ENCODE assay signal across 11 mouse cellular contexts in genomic region chr19:55335881-55336280, GRCm38 (mm10). TPM values are rescaled to one million over a fixed set of nuclear protein-coding genes. Genes with fewer than 3 reads are reported as not detected.
DNase-seq lines count a peak whose midpoint lies in the region; ATAC-seq and TF ChIP-seq lines count a peak whose summit lies in the region.
"Had no signal": no experiment of that assay in that cellular context is flagged by ENCODE, and none has a peak within 500 bp of the region (broad histone marks: within the 10 kb centered on the region; RNA-seq: fewer than 3 reads in every experiment).

No protein-coding gene starts in this region.

- no peak overlapping the region for H3K9ac ChIP-seq in embryonic facial prominence, embryonic 11.5 days (replicated peaks; ENCODE audit: low read length)
- no peak overlapping the region for H3K9ac ChIP-seq in CH12.LX (ENCODE audit: insufficient read depth, low read depth)
- H3K9ac ChIP-seq: limb, embryonic 13.5 days had no signal

- TF ChIP-seq POLR2A in CH12.LX (IDR thresholded peaks at IDR 0.05; ENCODE audit: low read depth, low read length), result no peak

- in situ Hi-C loops in CH12.LX (cut with MboI; ENCODE audit: low pct_ligation_motif_present, low pct_unique_long_range_greater_than_20kb, low sequenced_read_pairs), result no loop called here

- no peak for TF ChIP-seq EP300 in CH12.LX (IDR thresholded peaks at IDR 0.05; ENCODE audit: low read length)

- H3K4me2 ChIP-seq in embryonic facial prominence, embryonic 11.5 days (ENCODE audit: low read depth, low read length), result no peak overlapping the region
- H3K4me2 ChIP-seq in CH12.LX (ENCODE audit: insufficient read depth, low read depth, poor library complexity, severe bottlenecking), result no peak overlapping the region
- H3K4me2 ChIP-seq: limb, embryonic 13.5 days had no signal

- peak; percentile 80 for TF ChIP-seq RAD21 in CH12.LX (IDR thresholded peaks at IDR 0.05; ENCODE audit: low read depth, low read length)

- peak; percentile 65 for DNase-seq in embryonic facial prominence, embryonic 11.5 days (ENCODE audit: low spot score)
- DNase-seq in embryonic facial prominence, embryonic 10.5 days (ENCODE audit: low spot score), result no peak
- no peak for DNase-seq in left cerebral cortex, adult 2 months (ENCODE audit: extremely low spot score in 1 of 2, low spot score in 2 of 2)
- DNase-seq in left cerebral cortex, postnatal 4 days, result no peak
- peak; percentile 17 for DNase-seq in CH12.LX (ENCODE audit: extremely low read depth)
- DNase-seq in embryo, embryonic 11.5 days (ENCODE audit: low read depth, low spot score), result peak; percentile 14
- DNase-seq in B cell, adult 2 months, result no peak
- DNase-seq: adrenal gland, postnatal 10 days; cerebellum, postnatal 36 days had no signal

- no peaks in the 10 kb centered on the region for H3K36me3 ChIP-seq in embryonic facial prominence, embryonic 11.5 days (replicated peaks; ENCODE audit: control insufficient read depth, insufficient read depth, low read depth, low read length)
- peaks cover 10% of the 10 kb centered on the region for H3K36me3 ChIP-seq in embryonic facial prominence, embryonic 10.5 days (replicated peaks)
- H3K36me3 ChIP-seq in CH12.LX (replicated peaks in 1 of 2; ENCODE audit: control insufficient read depth in 1 of 2, insufficient read depth in 1 of 2, low read length in 1 of 2), result peaks cover 13 to 72% of the 10 kb centered on the region in 2 experiments

- peak; percentile 78 for TF ChIP-seq CTCF in left cerebral cortex, adult 2 months (IDR thresholded peaks at IDR 0.05)
- TF ChIP-seq CTCF in CH12.LX (conservative IDR thresholded peaks at IDR 0.05 in 1 of 2, IDR thresholded peaks at IDR 0.05 in 1 of 2; ENCODE audit: low read depth in 2 of 2, low read length in 2 of 2), result peak in 1 of 2 experiments; percentile 73; a peak in 2 of 4 replicates

- no peak overlapping the region for H3K27ac ChIP-seq in embryonic facial prominence, embryonic 11.5 days (replicated peaks; ENCODE audit: low read depth, low read length)
- H3K27ac ChIP-seq in embryonic facial prominence, embryonic 10.5 days (replicated peaks), result no peak overlapping the region
- H3K27ac ChIP-seq in left cerebral cortex, adult 2 months, result no peak overlapping the region
- H3K27ac ChIP-seq in CH12.LX (ENCODE audit: insufficient read depth, low read depth), result no peak overlapping the region
- H3K27ac ChIP-seq: limb, embryonic 13.5 days had no signal

- no peaks in the 10 kb centered on the region for H3K79me2 ChIP-seq in CH12.LX (replicated peaks; ENCODE audit: control insufficient read depth, extremely low read depth, insufficient read depth, poor library complexity, severe bottlenecking)

- dilution Hi-C loops in CH12.LX (cut with MboI; ENCODE audit: extremely low pct_ligation_motif_present, extremely low pct_unique_long_range_greater_than_20kb, low sequenced_read_pairs), result no loop called here

- H3K4me3 ChIP-seq in embryonic facial prominence, embryonic 11.5 days (ENCODE audit: low read depth, low read length), result no peak overlapping the region
- H3K4me3 ChIP-seq in embryonic facial prominence, embryonic 10.5 days, result no peak overlapping the region
- H3K4me3 ChIP-seq in left cerebral cortex, adult 2 months, result no peak overlapping the region
- no peak overlapping the region for H3K4me3 ChIP-seq in CH12.LX (replicated peaks in 1 of 3; ENCODE audit: low read depth in 2 of 3, low read length in 2 of 3, poor library complexity in 1 of 3)
- H3K4me3 ChIP-seq: limb, embryonic 13.5 days had no signal

- no peak for ATAC-seq in embryonic facial prominence, embryonic 11.5 days (replicated peaks; ENCODE audit: insufficient number of reproducible peaks, low FRiP score, low TSS enrichment, low read depth)
- no peak for ATAC-seq in erythroblast, adult 5-6 weeks (replicated peaks; ENCODE audit: low FRiP score, poor library complexity, severe bottlenecking)

- no peaks in the 10 kb centered on the region for H3K4me1 ChIP-seq in embryonic facial prominence, embryonic 11.5 days (ENCODE audit: control insufficient read depth, insufficient read depth, low read length)
- H3K4me1 ChIP-seq in embryonic facial prominence, embryonic 10.5 days, result no peaks in the 10 kb centered on the region
- no peaks in the 10 kb centered on the region for H3K4me1 ChIP-seq in CH12.LX (ENCODE audit: control insufficient read depth in 1 of 2, insufficient read depth in 2 of 2)

- WGBS in embryonic facial prominence, embryonic 11.5 days, result 83% methylated on average over 1 of the region's 1 CpGs
- 90% methylated on average over 1 of the region's 1 CpGs for WGBS in embryonic facial prominence, embryonic 10.5 days

- H3K27me3 ChIP-seq in embryonic facial prominence, embryonic 11.5 days (ENCODE audit: control insufficient read depth, insufficient read depth, low read length), result no peaks in the 10 kb centered on the region
- no peaks in the 10 kb centered on the region for H3K27me3 ChIP-seq in embryonic facial prominence, embryonic 10.5 days (replicated peaks; ENCODE audit: low read depth, poor library complexity, severe bottlenecking)
- H3K27me3 ChIP-seq in CH12.LX (replicated peaks), result no peaks in the 10 kb centered on the region
- H3K27me3 ChIP-seq: limb, embryonic 13.5 days had no signal

- intact Hi-C loops in left cerebral cortex, adult 2 months (cut with DNase I), result loop anchor here (1.0 to 5.0 kb wide), 5 partner anchors 86 to 959 kb away; no protein-coding TSS in a partner anchor
- intact Hi-C loops in left cerebral cortex, postnatal 4 days (cut with DNase I), result loop anchor here (10.0 kb wide), 1 partner anchor 919 kb away; no protein-coding TSS in a partner anchor

- no peaks in the 10 kb centered on the region for H3K9me3 ChIP-seq in embryonic facial prominence, embryonic 11.5 days (replicated peaks; ENCODE audit: control insufficient read depth, low read length)
- no peaks in the 10 kb centered on the region for H3K9me3 ChIP-seq in embryonic facial prominence, embryonic 10.5 days
- H3K9me3 ChIP-seq in CH12.LX (replicated peaks; ENCODE audit: low read length), result no peaks in the 10 kb centered on the region
- H3K9me3 ChIP-seq: limb, embryonic 13.5 days had no signal

TF ChIP-seq in CH12.LX, 34 proteins besides CTCF, POLR2A, EP300 and RAD21:
- TF ChIP-seq BHLHE40 (IDR thresholded peaks at IDR 0.05; ENCODE audit: low read depth, low read length), result no peak
- no peak for TF ChIP-seq PAX5 (IDR thresholded peaks at IDR 0.05; ENCODE audit: low read length)
- no peak for TF ChIP-seq NELFE (IDR thresholded peaks at IDR 0.05; ENCODE audit: low read depth, low read length)
- no peak for TF ChIP-seq ELF1 (IDR thresholded peaks at IDR 0.05; ENCODE audit: low read depth, low read length)
- peak; percentile 47 for TF ChIP-seq SMC3 (IDR thresholded peaks at IDR 0.05; ENCODE audit: low read depth, low read length)
- peak; percentile 98 for TF ChIP-seq ZNF384 (IDR thresholded peaks at IDR 0.05; ENCODE audit: low read depth, low read length)
- TF ChIP-seq ZMIZ1 (IDR thresholded peaks at IDR 0.05; ENCODE audit: low read depth, low read length), result no peak
- no peak for TF ChIP-seq CHD1 (IDR thresholded peaks at IDR 0.05; ENCODE audit: low read depth, low read length)

RNA-seq across cellular contexts. Expression of gene Vti1a, which starts 19.8 kb away (rescaled TPM):
- polyA plus RNA-seq in embryonic facial prominence, embryonic 11.5 days (2014; fragmentation: Nextera tagmentation; extraction: Ambion mirVana), result 22.4 and 26.6 TPM in 2 replicates
- 30.6 and 31.2 TPM in 2 replicates for polyA plus RNA-seq in embryonic facial prominence, embryonic 10.5 days (2016; fragmentation: Nextera tagmentation; extraction: Ambion mirVana)
- total RNA-seq in left cerebral cortex, adult 2 months (2021), result 10 to 100 TPM; 66.2 to 67.0 TPM
- 10 to 100 TPM; 49.6 to 50.2 TPM for total RNA-seq in left cerebral cortex, postnatal 4 days (2021)
- 22.3 and 23.1 TPM in 2 replicates for total RNA-seq in CH12.LX (2012; rRNA removed)
- total RNA-seq in CH12.LX (2014; rRNA removed), result 23.5 and 23.8 TPM in 2 replicates
- 27.6 and 30.8 TPM in 2 replicates for polyA plus RNA-seq in CH12.LX (2012; ENCODE audit: insufficient read length, low read depth)
- total RNA-seq in erythroblast, adult 5-6 weeks (2015; ENCODE audit: low replicate concordance), result 10.2 and 16.9 TPM in 2 replicates
- total RNA-seq in erythroblast, adult 5-6 weeks (2017; ENCODE audit: low replicate concordance), result 18.0 and 19.2 TPM in 2 replicates

RNA-seq across cellular contexts. Expression of gene Zdhhc6, which starts 20.0 kb away (rescaled TPM):
- 104 and 106 TPM in 2 replicates for polyA plus RNA-seq in embryonic facial prominence, embryonic 11.5 days (2014; fragmentation: Nextera tagmentation; extraction: Ambion mirVana)
- 112 and 115 TPM in 2 replicates for polyA plus RNA-seq in embryonic facial prominence, embryonic 10.5 days (2016; fragmentation: Nextera tagmentation; extraction: Ambion mirVana)
- total RNA-seq in left cerebral cortex, adult 2 months (2021), result 10 to 100 TPM; 26.3 to 28.9 TPM
- 10 to 100 TPM; 27.7 to 30.7 TPM for total RNA-seq in left cerebral cortex, postnatal 4 days (2021)
- total RNA-seq in CH12.LX (2012; rRNA removed), result 88.6 and 101 TPM in 2 replicates
- 143 and 152 TPM in 2 replicates for total RNA-seq in CH12.LX (2014; rRNA removed)
- polyA plus RNA-seq in CH12.LX (2012; ENCODE audit: insufficient read length, low read depth), result 101 and 108 TPM in 2 replicates
- 12.7 and 17.5 TPM in 2 replicates for total RNA-seq in erythroblast, adult 5-6 weeks (2015; ENCODE audit: low replicate concordance)
- total RNA-seq in erythroblast, adult 5-6 weeks (2017; ENCODE audit: low replicate concordance), result 10.0 and 11.8 TPM in 2 replicates

Comparison
In these comparisons a context has a peak if more than half of its experiments do, and no peak if none do; other contexts are left out.
1. DNase-seq: peak in embryonic facial prominence, embryonic 11.5 days (single experiment), CH12.LX (single experiment) and embryo, embryonic 11.5 days (single experiment); none in embryonic facial prominence, embryonic 10.5 days (single experiment), left cerebral cortex, adult 2 months (0 of 2), left cerebral cortex, postnatal 4 days (single experiment) and B cell, adult 2 months (0 of 2).